Mouse (Mus musculus) layer of hippocampus, adult 8-10 months (tissue): ENCODE measurements at regions not wholly inside any gene's neighbourhood (a gene's known extent, or its start where the extent isn't known, plus 50 kb on each side); places are given as distances from the start of the nearest gene placed in this dataset.

ENCODE experiments used
- DNase-seq, 2 experiments: peaks; one replicate each; pipeline ENCODE4 v3.0.0; 2022; ENCODE audit warnings: low spot score in 2 of 2

GRCm38 (mm10) chr16:95776010-95776409 is 74.1 kb downstream of the Ets2 start:
- DNase-seq = no peak

GRCm38 (mm10) chr16:95775361-95775760 is 73.5 kb downstream of the Ets2 start:
- DNase-seq = no peak

- DNase-seq = no peak
These were observed 71.3 kb downstream of the Ets2 start for GRCm38 (mm10) chr16:95773151-95773550.
